Mouse (Mus musculus): ENCODE data around the gene Bbs9.

Bbs9 gene

DNA sequence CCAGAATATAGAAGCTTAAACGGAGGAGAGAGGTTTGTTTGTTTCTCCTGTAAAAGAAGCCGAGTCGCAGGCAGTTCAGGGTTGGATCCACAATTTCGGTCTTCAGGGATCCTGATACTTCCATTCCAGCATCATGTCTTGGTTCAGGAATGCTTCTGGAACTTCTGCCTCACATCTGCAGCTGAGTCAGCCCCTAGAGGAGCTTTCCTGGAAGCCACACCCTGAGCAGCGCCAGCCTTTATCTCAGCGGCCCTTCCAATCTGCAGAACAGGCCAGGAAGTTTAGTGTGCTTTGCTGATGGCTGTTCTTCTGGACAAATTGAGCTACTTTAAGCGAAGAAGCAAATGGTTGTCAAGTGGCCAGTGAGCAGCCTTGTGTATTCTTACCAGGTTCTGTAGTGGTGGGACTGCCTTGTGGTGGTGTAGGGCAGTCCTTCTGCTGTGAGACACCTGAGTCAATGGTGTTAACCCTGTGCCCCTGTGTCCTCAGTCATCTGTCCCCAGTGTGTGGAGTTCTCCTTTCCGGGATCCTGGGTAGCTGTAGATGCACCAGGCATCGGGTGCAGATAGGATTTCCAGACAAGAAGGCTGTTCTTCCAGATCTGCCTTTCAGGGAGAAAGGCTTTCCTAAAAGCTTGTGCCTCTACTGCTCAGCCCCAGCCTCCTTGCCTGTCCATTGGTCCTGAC, 157.4 kb downstream of the Bbs9 start:
- DNase-seq (ENCODE audit: low spot score in 2 of 2), result no peak

DNA sequence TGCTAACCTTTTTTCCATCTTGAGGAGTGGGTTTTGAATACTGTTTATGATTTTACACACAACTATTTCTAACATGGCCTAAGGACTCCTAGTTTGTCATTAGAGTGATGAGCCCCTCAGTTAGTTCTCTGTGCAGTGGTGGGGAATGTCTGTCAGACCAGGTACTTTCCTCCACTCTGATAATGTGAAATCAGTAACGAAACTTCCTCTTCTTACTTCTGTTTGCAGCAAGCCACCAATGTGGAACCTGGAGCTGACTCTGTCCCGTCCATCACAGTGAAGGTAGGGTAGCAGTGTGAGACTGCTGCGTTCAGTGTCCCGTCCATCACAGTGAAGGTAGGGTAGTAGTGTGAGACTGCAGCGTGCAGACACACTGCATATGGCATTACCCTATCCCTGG, 163.0 kb downstream of the Bbs9 start:
- DNase-seq (ENCODE audit: low spot score in 2 of 2), result no peak

DNA sequence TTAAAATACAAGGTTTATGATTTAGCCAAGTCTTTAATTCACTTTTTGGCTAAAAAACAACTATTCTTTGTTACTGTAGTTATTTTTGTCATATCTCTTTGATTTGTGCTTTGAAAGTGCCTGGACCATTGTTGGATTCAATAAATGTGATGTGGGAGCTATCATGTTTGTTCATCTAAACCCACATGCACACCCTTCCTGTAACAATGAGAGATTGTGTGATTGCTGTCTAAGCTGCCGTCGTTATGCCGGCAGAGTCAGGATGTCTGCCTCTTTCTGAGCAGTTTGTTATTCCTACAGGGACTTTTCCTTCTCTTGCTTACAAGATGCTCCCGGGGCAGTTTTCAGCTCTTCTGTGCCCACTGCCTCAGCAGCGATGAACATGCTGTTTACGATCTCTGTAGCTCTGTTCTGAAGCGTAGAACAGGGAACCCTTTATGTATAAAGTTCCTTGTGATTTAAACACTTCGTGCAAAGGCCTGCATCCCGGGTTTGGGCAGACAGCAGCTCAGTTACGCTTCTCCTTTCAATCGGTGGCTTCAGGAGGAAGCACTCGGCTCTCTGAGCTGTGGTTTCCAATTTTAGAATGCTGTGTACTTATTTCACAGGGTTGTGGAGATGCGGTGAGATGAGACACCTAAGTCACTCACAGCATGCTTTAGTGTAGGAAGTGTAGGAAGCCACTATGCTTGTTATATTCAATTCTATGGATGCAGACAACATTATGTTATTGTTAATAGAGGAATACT, 165.3 kb downstream of the Bbs9 start:
- DNase-seq (ENCODE audit: low spot score in 2 of 2), result no peak

DNA sequence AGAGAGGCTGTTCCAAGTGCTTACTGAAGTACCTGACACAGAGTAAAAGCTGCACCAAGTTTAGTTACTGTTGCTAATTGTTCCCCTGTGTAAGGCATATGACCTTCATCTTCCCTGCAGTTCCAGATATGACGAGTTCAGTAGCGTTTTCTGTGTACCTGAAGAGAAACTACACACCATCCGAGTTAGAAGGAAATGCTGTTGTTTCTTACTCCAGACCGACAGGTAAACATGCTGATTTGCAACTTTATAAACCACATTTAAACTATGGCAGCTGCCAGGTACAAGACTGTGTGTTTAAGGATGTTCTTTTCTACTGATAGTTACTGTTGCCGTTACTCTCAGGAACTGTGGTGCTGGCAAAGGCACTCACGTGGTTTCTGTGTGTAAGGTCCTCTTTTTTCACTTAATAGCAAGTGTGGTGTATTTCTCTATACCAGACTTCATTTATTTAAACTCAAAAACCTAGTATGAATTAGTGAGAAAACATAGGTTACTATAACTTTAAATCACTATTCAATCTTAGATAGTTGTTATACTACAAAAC, 170.4 kb downstream of the Bbs9 start:
- no peak for DNase-seq (ENCODE audit: low spot score in 2 of 2)

DNA sequence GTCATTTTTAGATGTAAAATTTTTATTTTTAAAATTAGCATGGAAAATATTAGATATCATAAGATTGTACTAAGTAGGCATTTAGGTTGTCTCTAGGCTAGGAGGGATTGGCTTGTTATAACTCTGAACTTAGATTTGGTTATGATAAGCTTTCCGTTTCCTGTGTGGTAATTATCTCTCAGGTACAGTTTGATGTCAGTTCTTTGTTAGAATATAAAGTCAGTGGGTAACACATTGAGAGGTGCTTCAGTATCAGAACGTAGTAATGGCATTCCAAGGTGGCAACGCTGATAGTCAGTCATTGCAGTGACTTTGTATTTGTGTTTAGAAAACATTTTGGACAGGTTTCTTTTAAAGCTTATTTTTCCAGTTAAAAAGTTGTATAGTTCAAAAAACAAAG, 170.9 kb downstream of the Bbs9 start:
- no peak for DNase-seq (ENCODE audit: low spot score in 2 of 2)

DNA sequence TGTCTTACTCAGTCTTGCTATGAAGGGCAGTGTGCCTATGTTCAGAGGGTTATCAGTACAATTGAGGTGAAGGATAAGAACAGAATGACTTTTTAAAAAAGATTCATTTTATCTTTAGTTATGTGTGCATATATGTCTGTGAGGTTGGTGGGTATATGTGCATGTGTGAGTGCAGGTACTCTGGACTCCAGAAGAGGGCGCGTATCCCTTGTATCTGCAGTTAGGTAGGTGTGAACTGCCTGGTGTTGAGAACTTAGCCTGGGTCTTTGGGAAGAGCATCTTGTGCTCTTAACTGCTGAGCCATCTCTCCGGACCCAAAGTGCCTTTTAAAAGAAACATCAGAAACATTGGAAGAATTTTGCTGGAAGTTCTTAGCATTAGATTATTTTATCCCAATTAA, 172.6 kb downstream of the Bbs9 start:
- DNase-seq (ENCODE audit: low spot score in 2 of 2), result no peak

DNA sequence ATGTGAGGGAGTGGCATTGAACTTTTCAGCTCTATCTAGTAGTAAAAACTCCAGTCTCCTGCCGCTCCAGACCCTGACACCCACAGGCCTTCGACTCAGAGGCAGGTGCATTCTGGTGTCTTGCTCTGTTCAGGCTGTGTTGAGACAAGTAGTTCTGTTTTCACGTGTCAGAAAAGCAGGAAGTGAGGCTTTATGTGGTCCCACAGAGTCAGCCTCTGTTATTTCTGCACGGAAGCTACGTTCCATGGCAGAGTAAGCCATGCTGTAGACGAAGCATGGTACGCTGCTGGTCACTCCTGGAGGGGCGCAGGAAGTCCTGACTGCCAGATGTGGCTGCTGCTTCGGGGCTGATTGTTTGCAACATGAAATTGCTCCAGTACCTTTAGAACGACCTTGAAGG, 174.1 kb downstream of the Bbs9 start:
- no peak for DNase-seq (ENCODE audit: low spot score in 2 of 2)

DNA sequence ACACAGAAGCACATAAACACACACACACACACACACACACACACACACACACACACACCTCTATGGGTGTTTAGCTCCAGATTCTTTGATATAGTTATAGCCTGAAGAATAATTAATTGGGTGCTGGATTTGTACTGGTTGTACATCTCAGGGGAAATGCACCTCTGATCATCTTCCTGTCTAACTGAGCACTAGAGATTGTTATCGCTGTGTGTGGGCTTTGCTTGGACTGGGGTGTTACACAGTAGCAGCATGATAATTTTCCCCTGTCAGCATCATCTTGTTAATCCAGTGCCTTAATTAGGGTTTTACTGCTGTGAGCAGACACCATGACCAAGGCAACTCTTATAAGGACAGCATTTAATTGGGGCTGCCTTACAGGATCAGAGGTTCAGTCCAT, 175.3 kb downstream of the Bbs9 start:
- no peak for DNase-seq (ENCODE audit: low spot score in 2 of 2)

DNA sequence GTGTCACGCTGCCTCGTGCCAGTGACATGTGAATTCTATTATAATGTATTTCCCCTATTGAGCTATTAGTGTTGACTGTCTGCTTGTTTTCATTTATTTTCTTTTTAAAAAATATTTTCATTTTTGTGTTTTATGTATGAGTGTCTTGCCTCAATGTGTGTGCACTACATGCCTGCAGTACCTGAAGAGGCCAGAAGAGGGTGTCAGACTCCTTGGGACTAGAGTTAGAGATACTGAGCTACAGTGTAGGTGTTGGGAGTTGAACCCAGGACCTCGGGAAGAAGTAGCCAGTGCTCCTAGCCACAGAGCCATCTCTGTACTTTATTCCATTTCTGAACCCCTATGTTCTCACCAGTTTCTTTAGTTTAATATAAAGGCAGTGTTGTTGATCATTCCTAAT, 176.1 kb downstream of the Bbs9 start:
- no peak for DNase-seq (ENCODE audit: low spot score in 2 of 2)

DNA sequence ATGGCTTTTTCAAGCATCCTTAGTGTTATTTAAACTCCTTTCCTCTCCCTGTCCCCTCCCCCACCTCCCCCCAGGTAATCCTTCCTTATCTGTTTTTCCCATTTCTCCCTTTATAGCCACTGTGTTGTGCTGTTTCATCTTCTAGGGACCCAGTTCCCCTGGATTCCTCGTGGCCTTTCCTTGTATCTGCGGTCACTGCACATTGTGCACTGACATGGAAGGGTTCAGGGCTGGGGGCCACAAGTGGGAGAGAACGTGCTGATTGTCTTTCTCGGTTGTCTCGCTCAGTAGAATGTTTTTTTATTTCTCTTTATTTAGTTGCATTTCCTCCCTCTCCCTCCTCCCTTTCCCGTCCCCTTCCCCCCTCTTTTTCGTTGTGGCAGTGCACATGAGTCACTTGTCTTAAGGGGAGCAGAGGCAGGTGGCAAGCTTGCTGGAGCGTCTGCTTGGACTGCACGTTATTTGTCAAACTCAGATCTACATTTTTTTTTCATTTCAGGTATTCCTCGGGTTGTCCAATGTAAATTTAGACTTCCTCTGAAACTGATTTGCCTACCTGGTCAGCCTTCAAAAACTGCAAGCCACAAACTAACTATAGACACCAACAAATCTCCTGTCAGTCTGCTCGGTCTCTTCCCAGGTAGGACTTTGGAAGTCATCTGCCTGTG, 179.3 kb downstream of the Bbs9 start:
- no peak for DNase-seq (ENCODE audit: low spot score in 2 of 2)

DNA sequence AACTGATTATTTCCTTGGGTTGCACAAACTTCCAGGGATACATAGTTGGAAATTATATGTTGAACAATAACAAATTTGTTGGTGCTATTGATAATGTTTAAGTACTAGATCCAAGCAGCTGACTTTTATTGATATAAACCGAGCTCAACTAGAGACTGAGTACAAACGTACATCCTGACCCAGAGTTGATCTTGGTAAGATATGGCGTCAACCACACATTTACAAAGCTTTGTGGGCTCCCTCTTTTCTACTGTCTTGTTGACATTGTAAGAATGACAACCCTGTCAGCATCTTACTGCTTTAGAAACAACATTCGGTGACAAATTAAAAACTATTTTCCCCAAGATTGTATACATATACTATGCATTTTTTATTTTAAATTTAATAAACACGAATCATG, 181.7 kb downstream of the Bbs9 start:
- no peak for DNase-seq (ENCODE audit: low spot score in 2 of 2)

DNA sequence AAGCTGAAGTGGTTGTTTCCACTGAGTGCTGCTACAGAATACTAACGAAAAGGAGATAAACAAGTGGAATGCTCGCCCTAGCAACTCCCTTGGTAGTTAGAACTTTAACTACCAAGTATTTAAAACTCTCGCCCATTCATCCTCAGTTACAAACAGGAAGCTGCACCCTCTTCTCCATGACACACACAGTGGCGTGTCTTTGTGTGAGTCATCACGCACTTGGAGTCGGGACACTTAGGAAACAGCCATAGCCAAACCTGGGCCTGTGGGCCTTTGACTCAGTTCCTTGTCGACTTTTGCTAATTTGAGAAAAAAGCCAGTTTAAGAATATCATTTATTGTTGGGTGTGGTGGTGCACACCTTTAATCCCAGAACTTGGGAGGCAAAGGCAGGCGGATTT, 189.6 kb downstream of the Bbs9 start:
- DNase-seq (ENCODE audit: low spot score in 2 of 2), result no peak

DNA sequence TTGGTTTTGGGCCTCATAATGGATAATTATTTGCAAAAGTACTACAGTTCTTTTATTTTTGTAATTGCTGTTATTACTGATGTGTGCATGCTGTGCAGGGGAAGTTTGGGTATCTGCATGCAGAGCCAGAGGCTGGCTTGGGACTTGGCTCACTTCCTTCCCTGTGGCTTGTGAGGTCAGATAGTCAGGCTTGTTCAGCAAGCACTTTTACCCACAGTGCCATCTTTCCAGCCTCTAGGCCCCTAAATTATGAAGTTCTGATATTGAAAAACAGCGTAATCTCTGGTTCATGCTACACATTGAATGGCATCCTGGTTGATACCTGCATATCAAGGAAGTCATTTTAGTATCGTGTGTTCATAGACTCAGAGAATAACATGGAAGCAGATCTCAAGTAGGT, 197.4 kb downstream of the Bbs9 start:
- no peak for DNase-seq (ENCODE audit: low spot score in 2 of 2)

DNA sequence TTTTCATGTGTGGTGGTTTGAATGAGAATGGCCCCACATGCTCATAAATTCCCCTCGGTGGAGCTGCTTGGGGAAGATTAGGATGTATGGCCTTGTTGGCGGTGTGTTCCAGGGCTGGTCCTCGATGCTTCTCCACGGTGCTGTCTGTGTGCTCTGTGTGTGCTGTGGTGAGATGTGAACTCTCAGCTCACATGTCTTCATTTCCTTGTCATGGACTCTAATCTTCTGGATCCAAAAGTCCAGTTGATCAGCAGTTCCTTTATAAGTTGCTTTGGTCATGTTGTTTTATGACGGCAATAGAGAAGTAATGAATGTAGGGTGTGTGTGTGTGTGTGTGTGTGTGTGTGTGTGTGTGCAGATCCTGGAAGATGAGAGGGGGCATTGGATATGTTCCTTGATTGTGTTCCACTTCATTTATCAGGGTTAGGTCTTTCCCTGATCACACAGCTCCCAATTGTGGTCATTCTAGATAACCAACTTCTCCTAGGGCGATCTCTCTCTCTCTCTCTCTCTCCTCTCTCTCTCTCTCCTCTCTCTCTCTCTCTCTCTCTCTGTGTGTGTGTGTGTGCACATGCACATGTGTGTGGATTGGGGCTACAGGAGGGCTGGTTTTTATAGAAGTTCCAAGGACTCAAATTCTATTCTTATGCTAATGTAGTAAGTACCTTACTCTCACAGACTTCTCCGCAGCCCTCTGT, 201.8 kb downstream of the Bbs9 start:
- DNase-seq (ENCODE audit: low spot score in 2 of 2), result no peak

DNA sequence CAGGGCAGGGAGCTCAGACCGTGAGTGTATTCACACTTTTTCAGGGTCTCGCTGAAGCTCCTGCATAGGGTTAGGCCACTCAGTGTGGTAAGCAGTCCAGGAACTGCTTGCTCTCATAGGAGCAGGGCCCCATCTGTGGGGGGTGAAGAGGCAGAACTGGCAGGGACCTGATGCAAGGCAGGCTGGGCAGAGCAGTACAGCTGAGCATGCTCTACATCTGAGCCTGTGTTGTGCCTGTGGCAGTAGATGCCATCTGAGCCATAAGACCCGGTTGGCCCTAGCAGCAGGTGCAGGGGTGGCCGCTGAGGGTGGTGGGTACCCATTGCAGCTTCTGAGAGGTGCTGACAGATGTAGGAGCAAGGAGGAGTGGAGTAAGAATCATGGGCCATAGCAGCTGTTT, 202.5 kb downstream of the Bbs9 start:
- DNase-seq (ENCODE audit: low spot score in 2 of 2), result no peak

DNA sequence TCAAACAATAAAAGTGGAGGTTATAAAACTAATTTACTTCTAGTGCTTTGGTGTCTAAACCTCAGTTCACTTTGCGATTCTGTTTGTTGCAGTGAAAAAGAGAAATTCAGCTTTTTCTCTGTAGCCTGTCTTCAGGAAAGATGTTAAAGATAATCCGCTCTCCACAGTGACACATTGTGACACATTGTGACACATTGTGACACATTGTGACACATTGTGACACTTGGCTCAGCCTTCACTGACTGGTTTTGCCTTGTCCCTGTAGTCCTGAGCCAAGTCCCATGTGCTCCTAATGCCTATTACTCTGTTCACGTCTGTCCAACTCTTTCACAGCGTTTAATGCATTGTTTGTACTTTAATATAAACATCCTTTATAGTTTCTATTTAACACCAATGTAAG, 203.0 kb downstream of the Bbs9 start:
- no peak for DNase-seq (ENCODE audit: low spot score in 2 of 2)

DNA sequence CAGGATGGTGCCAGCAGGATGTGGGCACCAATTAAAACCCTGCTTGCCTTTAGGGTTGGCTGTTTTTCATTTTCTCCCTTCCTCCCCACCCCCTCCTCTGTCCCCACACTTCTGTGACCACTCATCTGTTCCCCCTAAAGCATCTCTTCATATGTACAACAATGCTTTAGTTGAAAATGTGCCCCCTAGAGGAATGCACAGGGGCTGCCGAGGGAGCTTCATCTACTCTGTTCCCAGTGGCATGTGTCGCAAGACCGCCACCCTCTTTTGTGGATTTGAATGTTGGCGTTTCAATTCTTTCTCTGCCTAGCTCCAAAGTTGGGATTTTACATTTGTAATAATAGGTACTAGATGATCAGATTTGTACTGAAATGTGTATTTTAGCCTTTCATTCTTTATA, 204.0 kb downstream of the Bbs9 start:
- DNase-seq (ENCODE audit: low spot score in 2 of 2), result no peak

DNA sequence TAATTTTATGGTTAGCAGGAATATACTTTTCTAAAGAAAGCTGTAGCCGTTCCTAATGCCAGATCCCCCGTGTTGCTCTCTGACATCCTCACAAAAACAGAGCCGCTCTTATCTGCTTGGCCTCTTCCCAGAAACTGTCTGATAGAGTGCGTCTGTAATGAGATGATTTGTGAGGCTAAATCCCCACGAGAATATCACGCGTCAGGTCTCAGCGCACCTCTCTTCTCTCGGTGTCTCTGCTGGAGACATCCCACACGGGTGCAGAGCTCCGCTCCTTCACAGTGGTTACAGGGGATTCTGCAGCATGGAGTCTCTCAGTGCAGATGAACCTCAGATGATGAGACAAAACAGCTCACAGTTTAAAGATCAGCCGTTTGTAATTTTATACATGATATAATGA, 204.5 kb downstream of the Bbs9 start:
- no peak for DNase-seq (ENCODE audit: low spot score in 2 of 2)

DNA sequence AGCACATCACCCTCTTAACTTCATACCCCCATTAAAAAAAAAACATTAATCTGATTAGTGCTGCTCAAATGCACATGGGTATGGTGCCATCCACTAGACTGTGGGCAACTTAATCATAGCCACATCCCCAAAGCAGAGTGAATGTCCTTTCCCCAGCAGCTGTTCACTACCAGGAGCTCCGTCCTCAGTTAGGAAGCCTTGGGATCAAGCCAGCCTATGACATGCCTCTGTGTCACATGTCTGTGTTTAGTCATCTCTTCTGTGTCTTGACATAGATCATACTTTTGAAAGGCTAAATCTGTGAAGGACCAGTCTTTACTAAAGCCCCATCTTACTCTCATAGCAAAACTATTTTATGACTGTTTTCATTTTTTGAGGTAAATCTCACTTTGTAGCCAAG, 205.0 kb downstream of the Bbs9 start:
- no peak for DNase-seq (ENCODE audit: low spot score in 2 of 2)

DNA sequence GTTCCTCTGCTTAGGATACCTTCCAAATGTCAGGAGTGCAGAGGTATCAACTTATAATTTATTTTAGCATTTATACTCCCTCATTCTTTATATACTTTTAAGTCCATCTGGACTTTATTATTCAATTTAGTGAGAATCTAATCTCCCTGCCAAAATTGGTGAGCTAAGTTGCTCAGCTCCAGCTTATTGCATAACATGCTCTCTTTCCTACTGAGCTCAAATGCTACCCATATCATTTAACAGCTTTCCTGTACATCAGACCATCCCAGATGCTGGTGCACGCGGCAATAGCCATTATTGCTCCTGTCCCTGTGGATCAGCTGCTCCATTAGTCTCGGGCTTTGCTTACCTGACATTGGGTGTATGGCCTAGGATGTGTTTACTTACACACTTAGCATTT, 208.3 kb downstream of the Bbs9 start:
- no peak for DNase-seq (ENCODE audit: low spot score in 2 of 2)

DNA sequence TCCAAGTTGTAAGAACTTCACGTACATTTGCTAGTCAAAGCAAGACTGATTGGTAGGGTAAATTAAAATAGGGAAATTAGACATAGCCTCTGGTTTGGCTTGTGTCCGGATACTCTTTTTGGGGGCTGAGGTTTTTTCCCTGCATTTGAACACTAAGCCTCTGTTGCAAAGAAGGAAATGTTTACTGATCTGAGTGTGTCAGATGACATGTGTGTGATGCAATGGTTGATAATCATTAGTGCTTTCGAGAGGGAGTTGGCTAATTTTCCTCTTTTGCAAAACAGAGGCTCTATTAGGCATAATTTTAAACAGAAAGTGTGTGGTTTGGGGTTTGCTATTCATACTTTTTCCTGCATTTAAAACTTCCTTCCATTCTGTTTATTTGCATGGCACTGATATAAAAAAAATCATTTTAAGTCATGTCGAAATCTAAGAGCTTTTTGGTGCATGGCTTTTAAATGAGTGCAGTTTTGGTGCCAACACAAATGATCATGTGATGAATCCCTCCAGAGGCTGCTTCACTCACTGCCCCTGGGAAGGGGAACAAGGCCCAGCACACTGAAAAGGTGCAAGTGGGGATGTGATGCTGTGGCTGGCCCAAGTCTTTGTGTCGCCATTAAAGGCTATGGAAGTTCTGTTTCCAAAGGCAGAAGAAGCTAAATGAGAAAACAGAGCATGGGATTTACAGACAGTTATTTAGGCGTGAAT, 211.4 kb downstream of the Bbs9 start:
- DNase-seq (ENCODE audit: low spot score in 2 of 2), result no peak

DNA sequence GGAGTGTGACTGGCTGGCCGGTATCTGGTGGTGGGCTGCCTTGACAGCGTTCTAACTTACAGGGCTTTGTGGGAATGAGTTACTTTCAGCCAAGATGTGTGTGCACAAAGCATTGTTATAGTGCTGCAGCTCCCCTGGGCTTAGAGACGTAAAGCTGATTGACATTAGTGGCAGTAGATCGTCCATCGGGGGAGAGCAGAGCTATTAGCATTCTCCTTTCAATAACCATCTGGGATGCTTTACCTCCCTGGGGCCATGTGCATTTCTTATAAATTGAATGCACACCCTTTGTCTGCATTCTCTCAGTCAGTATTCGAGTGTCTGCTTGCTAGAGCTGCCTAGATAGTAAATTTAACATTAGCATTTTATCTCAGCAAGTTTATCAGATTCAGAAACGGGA, 214.7 kb downstream of the Bbs9 start:
- DNase-seq (ENCODE audit: low spot score in 2 of 2), result no peak
